ENCODE assay signal across 24 mouse cellular contexts in the genomic region with DNA sequence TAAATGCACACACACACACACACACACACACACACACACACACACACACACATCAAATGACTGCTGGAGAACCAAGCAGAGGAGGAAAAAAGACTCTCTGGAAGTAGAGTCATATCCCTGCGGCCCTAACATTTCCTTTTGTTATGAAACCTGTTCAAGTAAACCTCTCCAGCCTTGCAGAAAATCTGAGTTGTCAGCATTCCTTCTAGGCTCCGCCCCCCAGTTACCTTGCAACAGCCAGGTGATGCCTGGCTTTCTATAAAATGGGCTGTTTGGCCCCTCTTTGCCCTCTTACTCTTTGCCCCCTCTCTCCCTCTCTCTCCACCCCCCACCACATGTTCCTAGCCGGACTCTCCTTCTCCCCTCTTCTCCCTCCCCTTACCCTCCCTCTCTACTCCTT. TPM values are rescaled to one million over a fixed set of nuclear protein-coding genes. Genes with fewer than 3 reads are reported as not detected.
DNase-seq lines count a peak whose midpoint lies in the region; ATAC-seq and TF ChIP-seq lines count a peak whose summit lies in the region.
"Had no signal": no experiment of that assay in that cellular context is flagged by ENCODE, and none has a peak within 500 bp of the region (broad histone marks: within the 10 kb centered on the region; RNA-seq: fewer than 3 reads in every experiment).

No protein-coding gene starts in this region.

- 80% methylated on average over 3 of the region's 3 CpGs for WGBS in kidney, adult 2 months
- 83% methylated on average over 3 of the region's 3 CpGs for WGBS in kidney, embryonic 15.5 days
- WGBS in stomach, embryonic 15.5 days = 71% methylated on average over 3 of the region's 3 CpGs
- WGBS in stomach, postnatal 0 days = 68% methylated on average over 3 of the region's 3 CpGs

- H3K36me3 ChIP-seq in kidney, adult 2 months (ENCODE audit: control insufficient read depth, insufficient read depth, low read length) = no peaks in the 10 kb centered on the region
- no peaks in the 10 kb centered on the region for H3K36me3 ChIP-seq in kidney, embryonic 15.5 days
- no peaks in the 10 kb centered on the region for H3K36me3 ChIP-seq in stomach, embryonic 15.5 days
- H3K36me3 ChIP-seq in stomach, postnatal 0 days (ENCODE audit: control insufficient read depth, insufficient read depth, low read length) = no peaks in the 10 kb centered on the region
- H3K36me3 ChIP-seq: embryonic facial prominence, embryonic 13.5 days; embryonic facial prominence, embryonic 15.5 days; forebrain, embryonic 10.5 days; forebrain, embryonic 12.5 days had no signal

- no peak for TF ChIP-seq POLR2A in kidney, adult 2 months (IDR thresholded peaks at IDR 0.05; ENCODE audit: low read depth, low read length)

- no peak for ATAC-seq in kidney, embryonic 15.5 days (replicated peaks; ENCODE audit: low FRiP score)
- ATAC-seq in stomach, embryonic 15.5 days (ENCODE audit: insufficient read depth, low FRiP score, low read depth) = no peak
- ATAC-seq in stomach, postnatal 0 days (ENCODE audit: low FRiP score, low TSS enrichment) = no peak
- ATAC-seq: forebrain, embryonic 14.5 days; forebrain, embryonic 16.5 days had no signal

- no peak for TF ChIP-seq EP300 in stomach, postnatal 0 days (optimal IDR thresholded peaks at IDR 0.05)

- H3K4me1 ChIP-seq in kidney, adult 2 months (ENCODE audit: control insufficient read depth, insufficient read depth, low read length) = no peaks in the 10 kb centered on the region
- no peaks in the 10 kb centered on the region for H3K4me1 ChIP-seq in kidney, embryonic 15.5 days
- no peaks in the 10 kb centered on the region for H3K4me1 ChIP-seq in stomach, embryonic 15.5 days
- H3K4me1 ChIP-seq in stomach, postnatal 0 days (replicated peaks; ENCODE audit: control insufficient read depth, insufficient read depth) = no peaks in the 10 kb centered on the region
- H3K4me1 ChIP-seq: embryonic facial prominence, embryonic 15.5 days; forebrain, embryonic 12.5 days had no signal

- peak; percentile 56 for DNase-seq in kidney, adult 2 months
- peak; percentile 22 to 42 for DNase-seq in kidney, postnatal 25 days
- DNase-seq in kidney, adult 9 months = no peak
- no peak for DNase-seq in stomach, postnatal 0 days (ENCODE audit: low spot score)
- no peak for DNase-seq in gastrocnemius, postnatal 25 days
- DNase-seq: adrenal gland, adult 2 months; adrenal gland, postnatal 10 days; adrenal gland, postnatal 25 days; cerebellum, adult 11 months; cerebellum, adult 18-20 months; cerebellum, adult 8-10 months; cerebellum, adult 9-11 months; cerebellum, postnatal 14 days; cerebellum, postnatal 36 days; embryo, embryonic 11 days had no signal

- no peak overlapping the region for H3K4me3 ChIP-seq in kidney, adult 2 months (ENCODE audit: insufficient read depth, low read depth, low read length)
- no peak overlapping the region for H3K4me3 ChIP-seq in kidney, embryonic 15.5 days (replicated peaks)
- no peak overlapping the region for H3K4me3 ChIP-seq in stomach, embryonic 15.5 days (replicated peaks)
- no peak overlapping the region for H3K4me3 ChIP-seq in stomach, postnatal 0 days (ENCODE audit: low read depth, low read length)
- H3K4me3 ChIP-seq: embryonic facial prominence, embryonic 13.5 days; embryonic facial prominence, embryonic 15.5 days; erythroblast, embryonic 14.5 days; forebrain, embryonic 10.5 days; forebrain, embryonic 12.5 days had no signal

- no peaks in the 10 kb centered on the region for H3K27me3 ChIP-seq in kidney, adult 2 months (replicated peaks; ENCODE audit: control insufficient read depth, insufficient read depth, low read length)
- H3K27me3 ChIP-seq in kidney, embryonic 15.5 days = no peaks in the 10 kb centered on the region
- H3K27me3 ChIP-seq in stomach, embryonic 15.5 days (replicated peaks) = no peaks in the 10 kb centered on the region
- no peaks in the 10 kb centered on the region for H3K27me3 ChIP-seq in stomach, postnatal 0 days (ENCODE audit: control insufficient read depth, insufficient read depth, low read length)
- H3K27me3 ChIP-seq: embryonic facial prominence, embryonic 13.5 days; embryonic facial prominence, embryonic 15.5 days; forebrain, embryonic 12.5 days had no signal

- no peaks in the 10 kb centered on the region for H3K9me3 ChIP-seq in kidney, embryonic 15.5 days (replicated peaks)
- H3K9me3 ChIP-seq in stomach, embryonic 15.5 days = no peaks in the 10 kb centered on the region
- H3K9me3 ChIP-seq in stomach, postnatal 0 days (ENCODE audit: control insufficient read depth, low read length) = no peaks in the 10 kb centered on the region
- H3K9me3 ChIP-seq: embryonic facial prominence, embryonic 13.5 days; embryonic facial prominence, embryonic 15.5 days; forebrain, embryonic 10.5 days; forebrain, embryonic 12.5 days had no signal

- no peak overlapping the region for H3K4me2 ChIP-seq in kidney, embryonic 15.5 days
- no peak overlapping the region for H3K4me2 ChIP-seq in stomach, embryonic 15.5 days
- no peak overlapping the region for H3K4me2 ChIP-seq in stomach, postnatal 0 days (replicated peaks; ENCODE audit: low read depth)
- H3K4me2 ChIP-seq: embryonic facial prominence, embryonic 13.5 days; embryonic facial prominence, embryonic 15.5 days; forebrain, embryonic 12.5 days had no signal

- no peak for TF ChIP-seq CTCF in kidney, adult 2 months (conservative IDR thresholded peaks at IDR 0.05; ENCODE audit: insufficient read depth, insufficient read length, low read depth, low read length)
- no peak for TF ChIP-seq CTCF in stomach, postnatal 0 days (IDR thresholded peaks at IDR 0.05; ENCODE audit: low read depth)

- no peak overlapping the region for H3K9ac ChIP-seq in kidney, embryonic 15.5 days
- no peak overlapping the region for H3K9ac ChIP-seq in stomach, embryonic 15.5 days
- H3K9ac ChIP-seq in stomach, postnatal 0 days (ENCODE audit: low read length) = no peak overlapping the region
- H3K9ac ChIP-seq: embryonic facial prominence, embryonic 13.5 days; embryonic facial prominence, embryonic 15.5 days; forebrain, embryonic 12.5 days had no signal

- peak overlapping the region; percentile 59 for H3K27ac ChIP-seq in kidney, adult 2 months (ENCODE audit: insufficient read depth, low read depth, low read length)
- no peak overlapping the region for H3K27ac ChIP-seq in kidney, embryonic 15.5 days
- H3K27ac ChIP-seq in stomach, embryonic 15.5 days = peak overlapping the region; percentile 44; the same call in 1 of the 2 replicates
- no peak overlapping the region for H3K27ac ChIP-seq in stomach, postnatal 0 days (replicated peaks)
- H3K27ac ChIP-seq: embryonic facial prominence, embryonic 13.5 days; embryonic facial prominence, embryonic 15.5 days; forebrain, embryonic 10.5 days; forebrain, embryonic 12.5 days had no signal

RNA-seq across cellular contexts. Expression of gene Grhpr, which starts 15.5 kb away (rescaled TPM):
- polyA plus RNA-seq in kidney, adult 2 months (2012; rRNA removed) = 334 and 342 TPM in 2 replicates
- 86.7 and 97.2 TPM in 2 replicates for polyA plus RNA-seq in kidney, embryonic 15.5 days (2015; fragmentation: Nextera tagmentation; extraction: Ambion mirVana)
- polyA plus RNA-seq in stomach, embryonic 15.5 days (2015; fragmentation: Nextera tagmentation; extraction: Ambion mirVana) = 79.2 and 84.2 TPM in 2 replicates
- polyA plus RNA-seq in stomach, postnatal 0 days (2015; fragmentation: Nextera tagmentation; extraction: Ambion mirVana) = 55.9 and 57.3 TPM in 2 replicates
- total RNA-seq in gastrocnemius, postnatal 25 days (2021) = 10 to 100 TPM; 22.5 to 25.6 TPM

RNA-seq across cellular contexts. Expression of gene Zbtb5, which starts 46.5 kb away (rescaled TPM):
- 11.8 and 12.8 TPM in 2 replicates for polyA plus RNA-seq in kidney, adult 2 months (2012; rRNA removed)
- 23.0 and 24.1 TPM in 2 replicates for polyA plus RNA-seq in kidney, embryonic 15.5 days (2015; fragmentation: Nextera tagmentation; extraction: Ambion mirVana)
- 17.6 and 20.1 TPM in 2 replicates for polyA plus RNA-seq in stomach, embryonic 15.5 days (2015; fragmentation: Nextera tagmentation; extraction: Ambion mirVana)
- polyA plus RNA-seq in stomach, postnatal 0 days (2015; fragmentation: Nextera tagmentation; extraction: Ambion mirVana) = 9.0 and 9.7 TPM in 2 replicates
- total RNA-seq in gastrocnemius, postnatal 25 days (2021) = 1 to 10 TPM; 2.8 to 3.4 TPM

RNA-seq across cellular contexts. Expression of gene Polr1e, which starts 52.6 kb away (rescaled TPM):
- 6.2 and 7.8 TPM in 2 replicates for polyA plus RNA-seq in kidney, adult 2 months (2012; rRNA removed)
- polyA plus RNA-seq in kidney, embryonic 15.5 days (2015; fragmentation: Nextera tagmentation; extraction: Ambion mirVana) = 40.9 and 48.4 TPM in 2 replicates
- 37.4 and 41.8 TPM in 2 replicates for polyA plus RNA-seq in stomach, embryonic 15.5 days (2015; fragmentation: Nextera tagmentation; extraction: Ambion mirVana)
- polyA plus RNA-seq in stomach, postnatal 0 days (2015; fragmentation: Nextera tagmentation; extraction: Ambion mirVana) = 18.3 and 19.9 TPM in 2 replicates
- 1 to 10 TPM; 4.0 to 4.6 TPM for total RNA-seq in gastrocnemius, postnatal 25 days (2021)

Comparison
In these comparisons a context has a peak if more than half of its experiments do, and no peak if none do; other contexts are left out.
1. DNase-seq: peak in kidney, adult 2 months (single experiment) and kidney, postnatal 25 days (2 of 2); none in kidney, adult 9 months (single experiment), stomach, postnatal 0 days (single experiment) and gastrocnemius, postnatal 25 days (single experiment).
2. H3K27ac ChIP-seq: peak in kidney, adult 2 months (single experiment) and stomach, embryonic 15.5 days (single experiment); none in kidney, embryonic 15.5 days (single experiment) and stomach, postnatal 0 days (single experiment).